Mouse (Mus musculus): ENCODE measurements at regions not wholly inside any gene's neighbourhood (a gene's known extent, or its start where the extent isn't known, plus 50 kb on each side); places are given as distances from the start of the nearest gene placed in this dataset.
A peak's percentile ranks its signal among the peaks of the same experiment; 100 is the strongest.

DNA sequence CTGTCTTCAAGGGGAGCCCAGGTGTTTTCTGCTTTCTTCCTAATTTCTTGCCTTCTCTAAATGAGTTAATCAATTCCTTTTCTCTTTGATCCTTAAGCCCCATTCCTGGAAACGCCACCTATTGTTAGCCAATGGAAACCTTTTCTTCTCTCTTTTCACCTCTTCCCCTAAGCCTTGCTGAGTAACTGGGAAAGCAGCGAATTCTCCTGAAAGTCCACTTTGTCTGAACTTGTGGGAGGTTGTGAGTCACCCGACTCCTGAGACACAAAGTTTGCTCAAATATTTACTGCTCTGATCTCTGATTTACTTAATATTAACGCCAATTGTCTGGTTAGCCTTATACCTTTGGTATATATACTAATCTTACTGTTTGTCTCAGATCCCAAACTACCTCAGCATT is 334.0 kb downstream of the Klf5 start:
- H3K79me2 ChIP-seq (ENCODE audit: control insufficient read depth, insufficient read depth, low read length, poor library complexity): no peaks in the 10 kb centered on the region
- peaks cover 0 to 10% of the 10 kb centered on the region in 2 experiments; a peak in 2 of 4 replicates for H3K4me1 ChIP-seq (ENCODE audit: control insufficient read depth in 1 of 2, insufficient read depth in 2 of 2, low read length in 2 of 2)
- TF ChIP-seq USF2 (IDR thresholded peaks at IDR 0.05; ENCODE audit: borderline replicate concordance in 1 of 2, insufficient read depth in 1 of 2, low read depth in 1 of 2, low read length in 2 of 2) (no peak), POLR2A (IDR thresholded peaks at IDR 0.05; ENCODE audit: control insufficient read depth in 1 of 2, insufficient read depth in 1 of 2, low read depth in 1 of 2, low read length in 2 of 2, poor library complexity in 1 of 2) (no peak), RCOR1 (IDR thresholded peaks at IDR 0.05; ENCODE audit: low read depth, low read length) (no peak), TBP (IDR thresholded peaks at IDR 0.05; ENCODE audit: low read depth, low read length) (no peak), POLR2AphosphoS5 (IDR thresholded peaks at IDR 0.05; ENCODE audit: borderline replicate concordance, low read depth, low read length) (no peak), JUND (IDR thresholded peaks at IDR 0.05; ENCODE audit: low read depth, low read length) (no peak), KAT2A (conservative IDR thresholded peaks at IDR 0.05; ENCODE audit: low read depth, low read length) (no peak), MEF2A (IDR thresholded peaks at IDR 0.05; ENCODE audit: extremely low read depth, insufficient replicate concordance, low read depth, low read length, poor library complexity, severe bottlenecking) (no peak), GATA1 (IDR thresholded peaks at IDR 0.05; ENCODE audit: low read depth, low read length) (no peak), POLR2AphosphoS2 (IDR thresholded peaks at IDR 0.05; ENCODE audit: low read length) (no peak)
- no peak overlapping the region for H3K27ac ChIP-seq (ENCODE audit: control insufficient read depth, low read depth, low read length)
- no peak for DNase-seq (ENCODE audit: low read depth, low spot score)
- no peaks in the 10 kb centered on the region for H3K27me3 ChIP-seq (ENCODE audit: control insufficient read depth in 1 of 2, insufficient read depth in 2 of 2, low read length in 2 of 2)
- H3K4me3 ChIP-seq (ENCODE audit: control insufficient read depth in 1 of 2, insufficient read depth in 1 of 2, low read depth in 2 of 2, low read length in 2 of 2): no peak overlapping the region
- peaks cover 0 to 8% of the 10 kb centered on the region in 2 experiments; a peak in 2 of 4 replicates for H3K36me3 ChIP-seq (ENCODE audit: control insufficient read depth in 1 of 2, insufficient read depth in 2 of 2, low read length in 2 of 2)
- no peaks in the 10 kb centered on the region for H3K9me3 ChIP-seq (replicated peaks; ENCODE audit: insufficient read depth, low read length)
- no peak overlapping the region for H3K9ac ChIP-seq (ENCODE audit: control insufficient read depth, low read depth, low read length, poor library complexity, severe bottlenecking)

DNA sequence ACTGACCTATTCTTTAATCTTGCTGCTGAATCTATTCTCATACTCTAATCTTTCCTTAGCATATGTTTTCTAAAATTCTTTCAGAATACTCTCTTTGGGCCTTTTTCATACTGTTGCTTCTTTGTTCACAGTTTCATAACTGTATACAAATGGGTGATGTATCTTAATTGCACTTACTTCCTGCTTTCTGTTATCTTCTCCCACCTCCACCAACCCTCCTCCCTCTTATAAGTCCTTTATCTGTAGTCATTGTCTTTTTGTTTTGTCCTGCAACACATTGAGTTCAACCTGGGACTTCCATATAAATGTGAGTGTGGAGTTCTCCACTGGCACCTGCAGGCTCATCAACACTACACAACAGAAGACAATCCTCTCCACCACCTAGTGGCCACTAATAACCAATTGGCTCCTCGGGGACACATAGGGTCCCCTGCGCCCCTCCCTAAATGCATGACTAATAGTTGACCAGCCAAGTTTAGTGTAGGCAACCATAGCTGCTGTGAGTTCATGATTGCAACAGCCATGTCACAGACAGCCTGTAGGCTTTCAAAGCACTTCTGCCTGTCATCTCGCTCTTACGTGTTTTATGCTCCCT is 337.2 kb downstream of the Klf5 start:
- Histone ChIP-seq H3K4me1 (ENCODE audit: control insufficient read depth in 1 of 2, insufficient read depth in 2 of 2, low read length in 2 of 2) (peaks cover 0 to 10% of the 10 kb centered on the region in 2 experiments; a peak in 2 of 4 replicates), H3K27me3 (ENCODE audit: control insufficient read depth in 1 of 2, insufficient read depth in 2 of 2, low read length in 2 of 2) (no peaks in the 10 kb centered on the region), H3K9me3 (replicated peaks; ENCODE audit: insufficient read depth, low read length) (no peaks in the 10 kb centered on the region), H3K36me3 (ENCODE audit: control insufficient read depth in 1 of 2, insufficient read depth in 2 of 2, low read length in 2 of 2) (peaks cover 0 to 8% of the 10 kb centered on the region in 2 experiments; a peak in 2 of 4 replicates), H3K4me3 (ENCODE audit: control insufficient read depth in 1 of 2, insufficient read depth in 1 of 2, low read depth in 2 of 2, low read length in 2 of 2) (no peak overlapping the region), H3K27ac (ENCODE audit: control insufficient read depth, low read depth, low read length) (peak overlapping the region; percentile 27), H3K9ac (ENCODE audit: control insufficient read depth, low read depth, low read length, poor library complexity, severe bottlenecking) (no peak overlapping the region), H3K79me2 (ENCODE audit: control insufficient read depth, insufficient read depth, low read length, poor library complexity) (no peaks in the 10 kb centered on the region)
- peak; percentile 52 for DNase-seq (ENCODE audit: low read depth, low spot score)
- no peak for TF ChIP-seq ZNF384 (IDR thresholded peaks at IDR 0.05; ENCODE audit: low read depth, low read length)
- no peak for TF ChIP-seq CHD1 (IDR thresholded peaks at IDR 0.05; ENCODE audit: low read depth, low read length)
- TF ChIP-seq MYB (IDR thresholded peaks at IDR 0.05; ENCODE audit: low read depth, low read length): no peak
- no peak for TF ChIP-seq MYC (IDR thresholded peaks at IDR 0.05; ENCODE audit: low read depth, low read length)
- no peak for TF ChIP-seq USF2 (IDR thresholded peaks at IDR 0.05; ENCODE audit: borderline replicate concordance in 1 of 2, insufficient read depth in 1 of 2, low read depth in 1 of 2, low read length in 2 of 2)
- no peak for TF ChIP-seq USF1 (IDR thresholded peaks at IDR 0.05; ENCODE audit: low read depth, low read length)
- TF ChIP-seq UBTF (IDR thresholded peaks at IDR 0.05; ENCODE audit: borderline replicate concordance, insufficient read depth, low read depth, low read length): no peak
- no peak for TF ChIP-seq GABPA (IDR thresholded peaks at IDR 0.05; ENCODE audit: low read depth, low read length)
- peak; percentile 84 to 85 for TF ChIP-seq EP300 (IDR thresholded peaks at IDR 0.05; ENCODE audit: low read depth in 1 of 2, low read length in 2 of 2)
- no peak for TF ChIP-seq TBP (IDR thresholded peaks at IDR 0.05; ENCODE audit: low read depth, low read length)
- no peak; the same call in 1 of the 2 replicates for TF ChIP-seq RAD21 (IDR thresholded peaks at IDR 0.05; ENCODE audit: low read depth, low read length)
- TF ChIP-seq CHD2 (IDR thresholded peaks at IDR 0.05; ENCODE audit: low read length): no peak
- TF ChIP-seq E2F4 (IDR thresholded peaks at IDR 0.05; ENCODE audit: borderline replicate concordance, low read depth, low read length): no peak
- no peak for TF ChIP-seq POLR2AphosphoS2 (IDR thresholded peaks at IDR 0.05; ENCODE audit: low read length)
- no peak for TF ChIP-seq SMC3 (IDR thresholded peaks at IDR 0.05; ENCODE audit: low read depth, low read length)
- no peak for TF ChIP-seq HCFC1 (IDR thresholded peaks at IDR 0.05; ENCODE audit: low read depth, low read length)
- no peak for TF ChIP-seq POLR2A (IDR thresholded peaks at IDR 0.05; ENCODE audit: control insufficient read depth in 1 of 2, insufficient read depth in 1 of 2, low read depth in 1 of 2, low read length in 2 of 2, poor library complexity in 1 of 2)
- TF ChIP-seq MEF2A (IDR thresholded peaks at IDR 0.05; ENCODE audit: extremely low read depth, insufficient replicate concordance, low read depth, low read length, poor library complexity, severe bottlenecking): no peak
- peak; percentile 67 for TF ChIP-seq TCF12 (IDR thresholded peaks at IDR 0.05; ENCODE audit: low read depth, low read length)
- TF ChIP-seq KAT2A (conservative IDR thresholded peaks at IDR 0.05; ENCODE audit: low read depth, low read length): no peak
- TF ChIP-seq NRF1 (IDR thresholded peaks at IDR 0.05; ENCODE audit: insufficient read depth, low read depth, low read length, poor library complexity, severe bottlenecking): no peak
- no peak for TF ChIP-seq SIN3A (IDR thresholded peaks at IDR 0.05; ENCODE audit: low read length)
- no peak for TF ChIP-seq POLR2AphosphoS5 (IDR thresholded peaks at IDR 0.05; ENCODE audit: borderline replicate concordance, low read depth, low read length)
- TF ChIP-seq ZMIZ1 (IDR thresholded peaks at IDR 0.05; ENCODE audit: low read depth, low read length): no peak
- no peak for TF ChIP-seq TAL1 (IDR thresholded peaks at IDR 0.05; ENCODE audit: low read length)
